Mouse (Mus musculus) cortical plate, adult 2 months (tissue): ENCODE results near the gene Mterf2.

Experiments
- CTCF ChIP-seq: fragments of 200-500 bp; IDR thresholded peaks from 2 replicates; pipeline ENCODE4 v1.5.1; 2011; ENCODE audit warnings: mild to moderate bottlenecking, control low read depth, low read length; ENCODE audit not compliant: insufficient read depth; ENCODE audit errors: extremely low read depth
- POLR2A ChIP-seq: fragments of 200-500 bp; IDR thresholded peaks from 2 replicates; pipeline ENCODE4 v1.6.1; 2011; ENCODE audit warnings: mild to moderate bottlenecking, low read length, control low read depth; ENCODE audit not compliant: insufficient read depth; ENCODE audit errors: extremely low read depth

DNA sequence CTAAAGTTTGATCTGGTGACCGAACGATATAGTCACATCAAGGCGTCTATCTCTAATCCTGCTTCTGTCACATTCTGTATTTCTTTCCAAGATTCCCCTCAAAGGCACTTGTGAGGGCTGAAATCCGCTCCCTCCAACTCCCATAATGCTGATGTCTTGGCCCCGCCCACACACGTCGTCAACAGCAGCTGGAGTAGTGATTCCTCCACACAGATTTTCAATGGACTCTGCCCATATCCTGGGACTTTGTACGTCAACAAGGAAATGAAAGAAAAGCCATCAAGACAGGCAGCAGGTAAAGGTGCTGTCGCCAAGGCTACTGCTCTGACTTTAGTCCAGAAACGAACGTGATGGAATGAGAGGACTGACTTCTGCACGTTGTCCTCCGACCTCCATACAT lies 2.6 kb downstream of the Mterf2 start:
- TF ChIP-seq POLR2A (no peak), CTCF (no peak)
